Mouse (Mus musculus) small intestine, adult 2 months (tissue): ENCODE results near the gene Gm49711.

Experiments
- CTCF ChIP-seq: fragments of 200-500 bp; IDR thresholded peaks from 2 replicates; pipeline ENCODE4 v1.5.1; 2012; ENCODE audit warnings: low read depth, mild to moderate bottlenecking, control low read depth, inconsistent platforms, low read length, moderate library complexity, mixed read lengths; ENCODE audit not compliant: insufficient replicate concordance, insufficient read length; ENCODE audit errors: extremely low read depth
- POLR2A ChIP-seq: fragments of 200-500 bp; IDR thresholded peaks from 2 replicates; pipeline ENCODE4 v1.6.1; 2012; ENCODE audit warnings: low read depth, mild to moderate bottlenecking, control low read depth, inconsistent platforms, low read length, moderate library complexity

- no peak for TF ChIP-seq POLR2A
- no peak for TF ChIP-seq CTCF
Measured at GRCm38 (mm10) chr16:92091876-92092275, 33.8 kb downstream of the Gm49711 start.
